Mouse (Mus musculus): ENCODE data around the gene Mid1. TPM values are rescaled to one million over a fixed set of nuclear protein-coding genes. Genes with fewer than 3 reads are reported as not detected.
"Not testable (repeated sequence)": the region's sequence is repeated elsewhere in the genome, so short reads cannot be mapped to it uniquely, and the experiment has no call there.

The Mid1 gene
- total RNA-seq, 1 experiment, result 201 TPM

GRCm38 (mm10) chrX:170003536-170003935 is 318.5 kb downstream of the Mid1 start:
- H3K4me3 ChIP-seq (ENCODE audit: insufficient read depth in 1 of 2, low read depth in 1 of 2, low read length in 2 of 2, poor library complexity in 1 of 2, severe bottlenecking in 1 of 2); H3K9me3 ChIP-seq (ENCODE audit: control insufficient read depth, insufficient read depth, low read depth, low read length); DNase-seq (ENCODE audit: low read depth, low spot score); in situ Hi-C loops (cut with MboI; ENCODE audit: low sequenced_read_pairs in 2 of 2, unreplicated experiment in 2 of 2); H3K36me3 ChIP-seq (ENCODE audit: control insufficient read depth, insufficient read depth, low read length, poor library complexity, severe bottlenecking): not testable (repeated sequence)
- Histone ChIP-seq H3K4me1 (ENCODE audit: control insufficient read depth in 2 of 2, insufficient read depth in 2 of 2, low read length in 2 of 2, poor library complexity in 1 of 2) (peaks cover 15 to 26% of the 10 kb centered on the region in 2 experiments), H3K27ac (ENCODE audit: insufficient read depth, low read depth, low read length, poor library complexity, severe bottlenecking) (peak overlapping the region; percentile 18), H3K9ac (ENCODE audit: insufficient read depth, low read depth, low read length, poor library complexity, severe bottlenecking) (0 out of 2 replicates have a peak overlapping the region, but pooled peaks have one; percentile 0)

- H3K9me3 ChIP-seq (ENCODE audit: control insufficient read depth, insufficient read depth, low read depth, low read length); H3K36me3 ChIP-seq (ENCODE audit: control insufficient read depth, insufficient read depth, low read length, poor library complexity, severe bottlenecking); H3K4me3 ChIP-seq (ENCODE audit: insufficient read depth in 1 of 2, low read depth in 1 of 2, low read length in 2 of 2, poor library complexity in 1 of 2, severe bottlenecking in 1 of 2); in situ Hi-C loops (cut with MboI; ENCODE audit: low sequenced_read_pairs in 2 of 2, unreplicated experiment in 2 of 2): not testable (repeated sequence)
- H3K9ac ChIP-seq (ENCODE audit: insufficient read depth, low read depth, low read length, poor library complexity, severe bottlenecking), result peak overlapping the region; percentile 4; the same call in 1 of the 2 replicates
- peak overlapping the region; percentile 73 for H3K27ac ChIP-seq (ENCODE audit: insufficient read depth, low read depth, low read length, poor library complexity, severe bottlenecking)
- DNase-seq (ENCODE audit: low read depth, low spot score), result peak; percentile 56
- peaks cover 15 to 24% of the 10 kb centered on the region in 2 experiments for H3K4me1 ChIP-seq (ENCODE audit: control insufficient read depth in 2 of 2, insufficient read depth in 2 of 2, low read length in 2 of 2, poor library complexity in 1 of 2)
Observed at GRCm38 (mm10) chrX:170004236-170004635, 319.2 kb downstream of the Mid1 start.

- DNase-seq (ENCODE audit: low read depth, low spot score); H3K4me3 ChIP-seq (ENCODE audit: insufficient read depth in 1 of 2, low read depth in 1 of 2, low read length in 2 of 2, poor library complexity in 1 of 2, severe bottlenecking in 1 of 2); H3K36me3 ChIP-seq (ENCODE audit: control insufficient read depth, insufficient read depth, low read length, poor library complexity, severe bottlenecking); in situ Hi-C loops (cut with MboI; ENCODE audit: low sequenced_read_pairs in 2 of 2, unreplicated experiment in 2 of 2); H3K9ac ChIP-seq (ENCODE audit: insufficient read depth, low read depth, low read length, poor library complexity, severe bottlenecking); H3K9me3 ChIP-seq (ENCODE audit: control insufficient read depth, insufficient read depth, low read depth, low read length): not testable (repeated sequence)
- H3K27ac ChIP-seq (ENCODE audit: insufficient read depth, low read depth, low read length, poor library complexity, severe bottlenecking), result peak overlapping the region; percentile 73
- peaks cover 15 to 23% of the 10 kb centered on the region in 2 experiments for H3K4me1 ChIP-seq (ENCODE audit: control insufficient read depth in 2 of 2, insufficient read depth in 2 of 2, low read length in 2 of 2, poor library complexity in 1 of 2)
Observed at GRCm38 (mm10) chrX:170004793-170005192, 319.8 kb downstream of the Mid1 start.

- H3K36me3 ChIP-seq (ENCODE audit: control insufficient read depth, insufficient read depth, low read length, poor library complexity, severe bottlenecking), result not testable (repeated sequence)
- DNase-seq (ENCODE audit: low read depth, low spot score), result peak; percentile 85
- peak overlapping the region; percentile 35; the same call in 1 of the 2 replicates for H3K27ac ChIP-seq (ENCODE audit: insufficient read depth, low read depth, low read length, poor library complexity, severe bottlenecking)
Observed at GRCm38 (mm10) chrX:170005194-170005593, 320.2 kb downstream of the Mid1 start.

DNA sequence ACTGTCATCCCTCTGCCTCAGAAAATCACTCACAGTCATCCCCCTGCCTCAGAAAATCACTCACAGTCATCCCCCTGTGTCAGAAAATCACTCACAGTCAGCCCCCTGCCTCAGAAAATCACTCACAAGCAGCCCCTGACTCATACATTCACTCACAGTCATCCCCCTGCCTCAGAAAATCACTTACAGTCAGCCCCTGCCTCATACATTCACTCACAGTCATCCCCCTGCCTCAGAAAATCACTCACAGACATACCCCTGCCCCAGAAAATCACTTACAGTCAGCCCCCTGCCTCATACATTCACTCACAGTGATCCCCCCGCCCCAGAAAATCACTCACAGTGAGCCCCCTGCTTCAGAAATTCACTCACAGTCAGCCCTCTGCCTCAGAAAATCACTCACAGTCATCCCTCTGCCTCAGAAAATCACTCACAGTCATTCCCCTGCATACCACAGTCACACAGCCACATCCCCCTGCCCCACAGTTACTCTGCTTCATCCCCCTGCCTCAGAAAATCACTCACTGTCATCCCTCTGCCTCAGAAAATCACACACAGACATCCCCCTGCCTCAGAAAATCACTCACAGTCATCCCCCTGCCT is 320.8 kb downstream of the Mid1 start:
- peaks cover 15 to 20% of the 10 kb centered on the region in 2 experiments for H3K4me1 ChIP-seq (ENCODE audit: control insufficient read depth in 2 of 2, insufficient read depth in 2 of 2, low read length in 2 of 2, poor library complexity in 1 of 2)
- H3K9ac ChIP-seq (ENCODE audit: insufficient read depth, low read depth, low read length, poor library complexity, severe bottlenecking); H3K4me3 ChIP-seq (ENCODE audit: insufficient read depth in 1 of 2, low read depth in 1 of 2, low read length in 2 of 2, poor library complexity in 1 of 2, severe bottlenecking in 1 of 2); in situ Hi-C loops (cut with MboI; ENCODE audit: low sequenced_read_pairs in 2 of 2, unreplicated experiment in 2 of 2); H3K9me3 ChIP-seq (ENCODE audit: control insufficient read depth, insufficient read depth, low read depth, low read length); DNase-seq (ENCODE audit: low read depth, low spot score): not testable (repeated sequence)
- H3K27ac ChIP-seq (ENCODE audit: insufficient read depth, low read depth, low read length, poor library complexity, severe bottlenecking), result peak overlapping the region; percentile 56
- peaks cover 10% of the 10 kb centered on the region for H3K36me3 ChIP-seq (ENCODE audit: control insufficient read depth, insufficient read depth, low read length, poor library complexity, severe bottlenecking)

More at GRCm38 (mm10) chrX:170005194-170005593, 320.2 kb downstream of the Mid1 start:
- H3K4me3 ChIP-seq (ENCODE audit: insufficient read depth in 1 of 2, low read depth in 1 of 2, low read length in 2 of 2, poor library complexity in 1 of 2, severe bottlenecking in 1 of 2); in situ Hi-C loops (cut with MboI; ENCODE audit: low sequenced_read_pairs in 2 of 2, unreplicated experiment in 2 of 2); H3K9me3 ChIP-seq (ENCODE audit: control insufficient read depth, insufficient read depth, low read depth, low read length); H3K9ac ChIP-seq (ENCODE audit: insufficient read depth, low read depth, low read length, poor library complexity, severe bottlenecking): not testable (repeated sequence)
- H3K4me1 ChIP-seq (ENCODE audit: control insufficient read depth in 2 of 2, insufficient read depth in 2 of 2, low read length in 2 of 2, poor library complexity in 1 of 2), result peaks cover 15 to 23% of the 10 kb centered on the region in 2 experiments

DNA sequence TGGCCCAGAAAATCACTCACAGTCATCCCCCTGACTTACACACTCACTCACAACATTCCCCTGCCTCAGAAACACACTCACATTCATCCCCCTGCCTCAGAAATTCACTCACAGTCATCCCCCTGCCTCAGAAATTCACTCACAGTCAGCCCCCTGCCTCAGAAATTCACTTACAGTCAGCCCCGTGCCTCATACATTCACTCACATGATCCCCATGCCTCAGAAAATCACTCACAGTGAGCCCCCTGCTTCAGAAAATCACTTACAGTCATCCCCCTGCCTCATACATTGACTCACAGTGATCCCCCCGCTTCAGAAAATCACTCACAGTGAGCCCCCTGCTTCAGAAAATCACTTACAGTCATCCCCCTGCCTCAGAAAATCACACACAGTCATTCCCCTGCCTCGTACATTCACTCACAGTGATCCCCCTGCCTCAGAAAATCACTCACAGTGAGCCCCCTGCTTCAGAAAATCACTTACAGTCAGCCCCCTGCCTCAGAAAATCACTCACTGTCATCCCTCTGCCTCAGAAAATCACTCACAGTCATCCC is 321.8 kb downstream of the Mid1 start:
- Histone ChIP-seq H3K4me1 (ENCODE audit: control insufficient read depth in 2 of 2, insufficient read depth in 2 of 2, low read length in 2 of 2, poor library complexity in 1 of 2) (peaks cover 12 to 19% of the 10 kb centered on the region in 2 experiments), H3K27ac (ENCODE audit: insufficient read depth, low read depth, low read length, poor library complexity, severe bottlenecking) (peak overlapping the region; percentile 82), H3K36me3 (ENCODE audit: control insufficient read depth, insufficient read depth, low read length, poor library complexity, severe bottlenecking) (peaks cover 16% of the 10 kb centered on the region), H3K9ac (ENCODE audit: insufficient read depth, low read depth, low read length, poor library complexity, severe bottlenecking) (peak overlapping the region; percentile 52)
- H3K9me3 ChIP-seq (ENCODE audit: control insufficient read depth, insufficient read depth, low read depth, low read length); in situ Hi-C loops (cut with MboI; ENCODE audit: low sequenced_read_pairs in 2 of 2, unreplicated experiment in 2 of 2); H3K4me3 ChIP-seq (ENCODE audit: insufficient read depth in 1 of 2, low read depth in 1 of 2, low read length in 2 of 2, poor library complexity in 1 of 2, severe bottlenecking in 1 of 2): not testable (repeated sequence)
- peak; percentile 49 for DNase-seq (ENCODE audit: low read depth, low spot score)

- in situ Hi-C loops (cut with MboI; ENCODE audit: low sequenced_read_pairs in 2 of 2, unreplicated experiment in 2 of 2); H3K9me3 ChIP-seq (ENCODE audit: control insufficient read depth, insufficient read depth, low read depth, low read length); H3K4me3 ChIP-seq (ENCODE audit: insufficient read depth in 1 of 2, low read depth in 1 of 2, low read length in 2 of 2, poor library complexity in 1 of 2, severe bottlenecking in 1 of 2); DNase-seq (ENCODE audit: low read depth, low spot score): not testable (repeated sequence)
- Histone ChIP-seq H3K4me1 (ENCODE audit: control insufficient read depth in 2 of 2, insufficient read depth in 2 of 2, low read length in 2 of 2, poor library complexity in 1 of 2) (peaks cover 12 to 19% of the 10 kb centered on the region in 2 experiments), H3K9ac (ENCODE audit: insufficient read depth, low read depth, low read length, poor library complexity, severe bottlenecking) (peak overlapping the region; percentile 13), H3K36me3 (ENCODE audit: control insufficient read depth, insufficient read depth, low read length, poor library complexity, severe bottlenecking) (peaks cover 16% of the 10 kb centered on the region), H3K27ac (ENCODE audit: insufficient read depth, low read depth, low read length, poor library complexity, severe bottlenecking) (peak overlapping the region; percentile 68)
Observed at GRCm38 (mm10) chrX:170007375-170008178, 322.6 kb downstream of the Mid1 start.

GRCm38 (mm10) chrX:170008179-170008467 is 323.1 kb downstream of the Mid1 start:
- peaks cover 16% of the 10 kb centered on the region for H3K36me3 ChIP-seq (ENCODE audit: control insufficient read depth, insufficient read depth, low read length, poor library complexity, severe bottlenecking)
- H3K4me3 ChIP-seq (ENCODE audit: insufficient read depth in 1 of 2, low read depth in 1 of 2, low read length in 2 of 2, poor library complexity in 1 of 2, severe bottlenecking in 1 of 2); DNase-seq (ENCODE audit: low read depth, low spot score); in situ Hi-C loops (cut with MboI; ENCODE audit: low sequenced_read_pairs in 2 of 2, unreplicated experiment in 2 of 2); H3K9me3 ChIP-seq (ENCODE audit: control insufficient read depth, insufficient read depth, low read depth, low read length): not testable (repeated sequence)
- peaks cover 12 to 19% of the 10 kb centered on the region in 2 experiments for H3K4me1 ChIP-seq (ENCODE audit: control insufficient read depth in 2 of 2, insufficient read depth in 2 of 2, low read length in 2 of 2, poor library complexity in 1 of 2)
- H3K9ac ChIP-seq (ENCODE audit: insufficient read depth, low read depth, low read length, poor library complexity, severe bottlenecking), result peak overlapping the region; percentile 13; the same call in 1 of the 2 replicates
- H3K27ac ChIP-seq (ENCODE audit: insufficient read depth, low read depth, low read length, poor library complexity, severe bottlenecking), result peak overlapping the region; percentile 68
